Mouse (Mus musculus) midbrain, embryonic 16.5 days (tissue): ENCODE data around the gene Itgb4. TPM values are rescaled to one million over a fixed set of nuclear protein-coding genes. Genes with fewer than 3 reads are reported as not detected.

Source experiments
- ATAC-seq: fragments of 200-750 bp; cut with Nextera tagmentation; 2 replicates; pipeline ENCODE4 v1.8.0; 2017; ENCODE audit warnings: moderate TSS enrichment
- H3K27ac ChIP-seq: fragments of 300-500 bp; sonication (generic); 2 replicates; pipeline ENCODE4 v1.5.1; 2014; ENCODE audit warnings: mild to moderate bottlenecking, low read length, mixed read lengths
- H3K27me3 ChIP-seq: fragments of 300-500 bp; sonication (generic); 2 replicates; pipeline ENCODE4 v1.6.1; 2014; ENCODE audit warnings: low read depth, low read length, mixed read lengths; ENCODE audit not compliant: control insufficient read depth, insufficient read depth
- H3K36me3 ChIP-seq: fragments of 300-500 bp; sonication (generic); 2 replicates; pipeline ENCODE4 v1.6.1; 2014; ENCODE audit warnings: mild to moderate bottlenecking, low read length, moderate library complexity, mixed read lengths; ENCODE audit not compliant: control insufficient read depth, insufficient read depth
- H3K4me1 ChIP-seq: fragments of 300-500 bp; sonication (generic); 2 replicates; pipeline ENCODE4 v1.6.1; 2014; ENCODE audit warnings: mild to moderate bottlenecking, low read length, mixed read lengths; ENCODE audit not compliant: control insufficient read depth, insufficient read depth
- H3K4me2 ChIP-seq: fragments of 300-500 bp; sonication (generic); 2 replicates; pipeline ENCODE4 v1.6.1; 2014; ENCODE audit warnings: mild to moderate bottlenecking, low read length, mixed read lengths
- H3K4me3 ChIP-seq: fragments of 300-500 bp; sonication (generic); 2 replicates; pipeline ENCODE4 v1.5.1; 2014; ENCODE audit warnings: low read depth, mild to moderate bottlenecking, low read length, moderate library complexity, mixed read lengths
- H3K9ac ChIP-seq: fragments of 300-500 bp; sonication (generic); 2 replicates; pipeline ENCODE4 v1.6.1; 2014; ENCODE audit warnings: low read depth, low read length, mixed read lengths
- H3K9me3 ChIP-seq: fragments of 300-500 bp; sonication (generic); replicated peaks from 2 replicates; pipeline ENCODE4 v1.6.1; 2014; ENCODE audit warnings: mild to moderate bottlenecking, low read length, mixed read lengths; ENCODE audit not compliant: control insufficient read depth, poor library complexity, severe bottlenecking
- WGBS: fragments of 180-500 bp; shearing (Covaris S2); extraction: QIAGEN DNeasy Blood & Tissue Kit; methylation state at CpG from one replicate; pipeline ENCODE4 v1.1.7; 2014; 5-methylcytosine and 5-hydroxymethylcytosine counted together
- polyA plus RNA-seq: library from polyadenylated mRNA; unstranded; fragments of >200 nt; fragmentation: Nextera tagmentation; extraction: Ambion mirVana; gene quantifications from 2 replicates; pipeline ENCODE4 v1.2.1, GENCODE M21; 2015

The Itgb4 gene
- polyA plus RNA-seq, 1 experiment from 2014 or later: 0.64 TPM

GRCm38 (mm10) chr11:115962651-115963412, 11.7 kb upstream of the Itgb4 start:
- no peak for ATAC-seq
- peaks cover 43% of the 10 kb centered on the region for H3K36me3 ChIP-seq
- H3K9me3 ChIP-seq: no peaks in the 10 kb centered on the region
- no peak overlapping the region for H3K27ac ChIP-seq
- H3K4me1 ChIP-seq: no peaks in the 10 kb centered on the region
- H3K9ac ChIP-seq: no peak overlapping the region
- no peaks in the 10 kb centered on the region for H3K27me3 ChIP-seq
- H3K4me3 ChIP-seq: no peak overlapping the region
- H3K4me2 ChIP-seq: no peak overlapping the region
- WGBS: 89% methylated on average over 9 of the region's 9 CpGs

- Histone ChIP-seq H3K9ac (no peak overlapping the region), H3K36me3 (peaks cover 40% of the 10 kb centered on the region), H3K4me2 (no peak overlapping the region), H3K27me3 (no peaks in the 10 kb centered on the region), H3K9me3 (no peaks in the 10 kb centered on the region), H3K4me1 (no peaks in the 10 kb centered on the region), H3K27ac (no peak overlapping the region), H3K4me3 (no peak overlapping the region)
- WGBS: 91% methylated on average over 10 of the region's 10 CpGs
- no peak for ATAC-seq
These were observed 9.4 kb upstream of the Itgb4 start for GRCm38 (mm10) chr11:115964977-115965604.

DNA sequence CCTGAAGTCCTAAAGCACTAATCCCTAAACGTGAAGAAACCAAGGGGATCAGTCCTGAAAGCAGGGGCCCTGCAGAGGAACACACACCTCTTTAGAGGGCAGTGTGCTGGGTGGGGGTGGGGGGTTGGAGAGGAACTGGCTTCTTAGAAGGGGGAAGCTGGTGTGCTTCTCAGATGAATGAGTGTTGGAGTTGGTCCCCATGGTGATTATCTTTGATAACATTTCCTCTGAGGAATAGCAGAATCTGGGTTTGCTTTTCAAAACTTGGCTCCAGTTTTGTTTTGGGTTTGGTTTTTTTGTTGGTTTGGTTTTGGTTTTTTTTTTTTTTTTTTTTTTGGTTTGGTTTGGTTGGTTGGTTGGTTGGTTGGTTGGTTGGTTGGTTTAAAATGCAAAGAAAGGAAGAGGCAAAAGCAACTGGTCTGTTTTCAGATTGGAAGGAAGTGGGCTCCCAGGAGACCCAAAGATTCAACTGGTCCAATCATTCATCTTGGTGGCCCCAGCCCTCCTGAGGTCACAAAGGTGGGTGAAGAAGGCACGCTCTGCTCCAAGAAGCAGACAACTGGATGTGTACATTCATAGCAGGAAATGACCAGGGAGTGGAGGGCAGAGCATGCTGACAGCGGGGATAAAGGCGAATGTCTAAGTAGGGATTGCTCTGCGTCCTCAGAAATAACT, 5.6 kb upstream of the Itgb4 start:
- H3K36me3 ChIP-seq: peaks cover 27% of the 10 kb centered on the region
- H3K27ac ChIP-seq: no peak overlapping the region
- no peaks in the 10 kb centered on the region for H3K4me1 ChIP-seq
- 66% methylated on average over 5 of the region's 5 CpGs for WGBS
- no peak for ATAC-seq
- no peaks in the 10 kb centered on the region for H3K9me3 ChIP-seq
- no peak overlapping the region for H3K9ac ChIP-seq
- peaks cover 6% of the 10 kb centered on the region for H3K27me3 ChIP-seq
- H3K4me2 ChIP-seq: no peak overlapping the region
- no peak overlapping the region for H3K4me3 ChIP-seq

DNA sequence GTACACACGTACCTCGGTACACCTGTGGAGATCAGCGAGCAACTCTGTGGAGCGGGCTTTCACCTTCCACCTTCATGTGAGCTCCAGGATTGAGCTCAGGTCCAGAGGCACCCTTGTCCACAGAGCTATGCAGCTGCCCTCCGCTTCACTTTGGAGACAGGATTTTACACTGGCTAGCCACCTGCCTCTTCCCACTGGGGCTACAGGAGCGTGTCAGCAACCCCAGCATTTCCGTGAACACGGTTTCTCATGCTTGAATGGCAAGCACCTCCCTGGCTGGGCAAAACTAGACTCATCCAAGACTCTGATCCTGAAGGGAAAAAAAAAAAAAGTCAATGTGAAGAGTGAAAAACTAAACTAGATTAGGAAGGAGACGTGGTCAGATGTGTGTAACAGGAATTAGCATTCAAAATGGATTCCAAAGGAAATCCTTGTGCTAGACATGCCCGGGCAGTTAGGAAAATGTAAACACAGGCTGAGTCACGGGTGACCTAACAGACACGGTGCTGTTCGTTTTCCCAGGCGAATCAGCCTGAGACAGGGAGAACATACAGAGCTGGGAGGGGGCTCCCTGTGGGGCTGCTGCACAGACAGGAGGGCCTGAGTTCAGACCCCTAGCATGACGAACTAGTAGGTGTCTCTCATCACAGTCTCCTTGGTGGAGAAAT, 4.4 kb upstream of the Itgb4 start:
- WGBS: 65% methylated on average over 15 of the region's 15 CpGs

GRCm38 (mm10) chr11:115971016-115971415, 3.5 kb upstream of the Itgb4 start:
- H3K9me3 ChIP-seq: no peaks in the 10 kb centered on the region
- peaks cover 10% of the 10 kb centered on the region for H3K36me3 ChIP-seq
- no peak overlapping the region for H3K4me3 ChIP-seq
- H3K27me3 ChIP-seq: peaks cover 22% of the 10 kb centered on the region
- no peaks in the 10 kb centered on the region for H3K4me1 ChIP-seq
- no peak overlapping the region for H3K9ac ChIP-seq
- 55% methylated on average over 6 of the region's 6 CpGs for WGBS
- no peak overlapping the region for H3K27ac ChIP-seq
- no peak overlapping the region for H3K4me2 ChIP-seq
- ATAC-seq: no peak

More for the DNA sequence above, 4.4 kb upstream of the Itgb4 start:
- Histone ChIP-seq H3K27me3 (peaks cover 15% of the 10 kb centered on the region), H3K4me3 (no peak overlapping the region), H3K9me3 (no peaks in the 10 kb centered on the region), H3K4me2 (no peak overlapping the region), H3K9ac (no peak overlapping the region), H3K27ac (no peak overlapping the region), H3K36me3 (peaks cover 15% of the 10 kb centered on the region), H3K4me1 (no peaks in the 10 kb centered on the region)
- no peak for ATAC-seq

GRCm38 (mm10) chr11:115975083-115975420, 543 bp downstream of the Itgb4 start:
- ATAC-seq: no peak
- Histone ChIP-seq H3K36me3 (no peaks in the 10 kb centered on the region), H3K9me3 (no peaks in the 10 kb centered on the region), H3K4me2 (peak overlapping the region; percentile 58), H3K27ac (no peak overlapping the region), H3K4me3 (peak overlapping the region; percentile 39), H3K9ac (peak overlapping the region; percentile 13; the same call in 1 of the 2 replicates), H3K4me1 (no peaks in the 10 kb centered on the region), H3K27me3 (peaks cover 29% of the 10 kb centered on the region)
- WGBS: 3% methylated on average over 18 of the region's 18 CpGs

- Histone ChIP-seq H3K9me3 (no peaks in the 10 kb centered on the region), H3K36me3 (no peaks in the 10 kb centered on the region), H3K27me3 (peaks cover 29% of the 10 kb centered on the region), H3K4me3 (no peak overlapping the region), H3K9ac (no peak overlapping the region), H3K4me1 (no peaks in the 10 kb centered on the region), H3K4me2 (no peak overlapping the region), H3K27ac (no peak overlapping the region)
- 29% methylated on average over 12 of the region's 12 CpGs for WGBS
- ATAC-seq: no peak
These were observed 1.0 kb downstream of the Itgb4 start for GRCm38 (mm10) chr11:115975544-115975943.

GRCm38 (mm10) chr11:115982472-115982871, 8.0 kb downstream of the Itgb4 start:
- Histone ChIP-seq H3K4me3 (no peak overlapping the region), H3K36me3 (no peaks in the 10 kb centered on the region), H3K9ac (no peak overlapping the region), H3K4me2 (no peak overlapping the region), H3K27ac (no peak overlapping the region), H3K9me3 (no peaks in the 10 kb centered on the region; the same call in 1 of the 2 replicates), H3K4me1 (no peaks in the 10 kb centered on the region), H3K27me3 (no peaks in the 10 kb centered on the region; the same call in 1 of the 2 replicates)
- 90% methylated on average over 15 of the region's 15 CpGs for WGBS
- ATAC-seq: no peak
